Mouse (Mus musculus): ENCODE measurements around the gene Chfr. TPM values are rescaled to one million over a fixed set of nuclear protein-coding genes. Genes with fewer than 3 reads are reported as not detected.

Gene Chfr
- polyA plus RNA-seq, 1 experiment from 2014 or later = 35.7 TPM

DNA sequence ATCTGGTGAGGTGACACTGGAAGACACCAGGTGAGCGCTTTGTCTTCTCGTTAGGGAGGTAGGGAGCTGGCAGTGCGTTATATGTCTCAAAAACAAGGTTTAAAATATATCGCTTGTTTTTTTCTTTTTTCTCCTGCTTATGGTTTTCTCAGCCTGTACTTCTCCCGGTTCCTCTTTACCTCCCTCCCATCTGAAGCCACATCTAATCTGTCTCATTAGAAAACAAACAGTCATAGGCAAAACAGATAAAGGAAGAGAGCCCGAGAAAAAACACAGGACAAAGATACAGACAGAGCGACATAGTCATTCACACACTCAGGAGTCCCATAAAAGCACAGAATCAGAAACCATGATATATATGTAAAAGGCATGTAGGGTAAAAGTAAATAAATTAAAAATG, 4.8 kb downstream of the Chfr start:
- Histone ChIP-seq H3K4me2 (ENCODE audit: low read length) (no peak overlapping the region), H3K9ac (ENCODE audit: low read length) (no peak overlapping the region), H3K27me3 (replicated peaks; ENCODE audit: control insufficient read depth, insufficient read depth, low read length) (no peaks in the 10 kb centered on the region), H3K4me3 (ENCODE audit: low read depth, low read length) (no peak overlapping the region), H3K9me3 (ENCODE audit: control insufficient read depth, low read length) (no peaks in the 10 kb centered on the region), H3K36me3 (ENCODE audit: control insufficient read depth, insufficient read depth, low read length) (peaks cover 44% of the 10 kb centered on the region), H3K27ac (ENCODE audit: low read depth) (no peak overlapping the region), H3K4me1 (replicated peaks; ENCODE audit: control insufficient read depth, insufficient read depth, low read length) (no peaks in the 10 kb centered on the region)
- DNase-seq (ENCODE audit: low spot score) (no peak), ATAC-seq (replicated peaks; ENCODE audit: low FRiP score, low TSS enrichment, low read depth) (no peak)
- 88% methylated on average over 7 of the region's 7 CpGs for WGBS

GRCm38 (mm10) chr5:110142309-110142708, 6.7 kb downstream of the Chfr start:
- no peaks in the 10 kb centered on the region for H3K9me3 ChIP-seq (ENCODE audit: control insufficient read depth, low read length)
- no peak overlapping the region for H3K4me3 ChIP-seq (ENCODE audit: low read depth, low read length)
- no peak overlapping the region for H3K4me2 ChIP-seq (ENCODE audit: low read length)
- no peak overlapping the region for H3K9ac ChIP-seq (ENCODE audit: low read length)
- H3K4me1 ChIP-seq (replicated peaks; ENCODE audit: control insufficient read depth, insufficient read depth, low read length) = no peaks in the 10 kb centered on the region
- no peak overlapping the region for H3K27ac ChIP-seq (ENCODE audit: low read depth)
- DNase-seq (ENCODE audit: low spot score) (no peak), ATAC-seq (replicated peaks; ENCODE audit: low FRiP score, low TSS enrichment, low read depth) (no peak)
- H3K36me3 ChIP-seq (ENCODE audit: control insufficient read depth, insufficient read depth, low read length) = peaks cover 59% of the 10 kb centered on the region
- H3K27me3 ChIP-seq (replicated peaks; ENCODE audit: control insufficient read depth, insufficient read depth, low read length) = no peaks in the 10 kb centered on the region
- WGBS = 94% methylated on average over 2 of the region's 2 CpGs

DNA sequence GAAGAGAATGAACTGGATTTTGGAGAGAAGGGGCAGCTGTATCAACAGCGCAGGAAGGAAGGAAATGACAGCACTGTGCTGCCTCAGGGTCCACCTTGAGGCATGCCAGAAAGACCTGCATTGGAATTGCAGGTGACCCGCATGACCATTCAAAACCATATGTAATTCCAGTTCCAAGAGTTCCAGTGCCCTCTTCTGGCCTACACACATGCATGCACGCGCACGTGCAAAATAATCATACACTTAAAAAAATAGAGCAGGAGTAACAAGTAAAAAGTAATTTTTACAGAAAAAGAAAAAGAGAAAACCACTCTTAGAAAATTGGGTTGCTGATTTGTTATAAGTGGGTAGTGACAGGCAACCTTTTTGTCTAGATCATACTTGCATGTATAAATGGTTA, 7.4 kb downstream of the Chfr start:
- no peak overlapping the region for H3K27ac ChIP-seq (ENCODE audit: low read depth)
- ATAC-seq (replicated peaks; ENCODE audit: low FRiP score, low TSS enrichment, low read depth) (no peak), DNase-seq (ENCODE audit: low spot score) (no peak)
- WGBS = 87% methylated on average over 5 of the region's 5 CpGs
- no peak overlapping the region for H3K4me3 ChIP-seq (ENCODE audit: low read depth, low read length)
- peaks cover 64% of the 10 kb centered on the region for H3K36me3 ChIP-seq (ENCODE audit: control insufficient read depth, insufficient read depth, low read length)
- no peaks in the 10 kb centered on the region for H3K4me1 ChIP-seq (replicated peaks; ENCODE audit: control insufficient read depth, insufficient read depth, low read length)
- no peak overlapping the region for H3K9ac ChIP-seq (ENCODE audit: low read length)
- H3K4me2 ChIP-seq (ENCODE audit: low read length) = no peak overlapping the region
- no peaks in the 10 kb centered on the region for H3K27me3 ChIP-seq (replicated peaks; ENCODE audit: control insufficient read depth, insufficient read depth, low read length)
- no peaks in the 10 kb centered on the region for H3K9me3 ChIP-seq (ENCODE audit: control insufficient read depth, low read length)

DNA sequence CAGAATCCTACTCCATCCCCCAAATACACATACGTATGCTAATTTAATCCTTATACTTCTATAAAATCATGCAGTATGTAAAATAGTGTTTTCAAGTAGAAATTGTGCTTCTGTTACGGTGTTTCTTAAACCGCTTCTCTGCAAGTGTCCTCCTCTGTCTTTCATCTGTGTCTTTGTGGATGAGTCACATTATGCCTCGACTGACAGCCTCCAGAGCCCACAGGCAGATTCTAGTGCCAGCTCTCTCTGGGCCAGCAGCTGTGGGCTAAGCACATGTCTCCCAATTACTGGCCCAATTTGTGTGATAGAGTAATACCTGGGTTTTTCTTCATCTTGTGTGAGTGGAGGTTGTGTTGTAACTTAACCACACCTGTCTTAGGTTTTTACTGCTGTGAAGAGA, 33.7 kb downstream of the Chfr start:
- Histone ChIP-seq H3K4me2 (ENCODE audit: low read length) (no peak overlapping the region), H3K4me1 (replicated peaks; ENCODE audit: control insufficient read depth, insufficient read depth, low read length) (no peaks in the 10 kb centered on the region), H3K27me3 (replicated peaks; ENCODE audit: control insufficient read depth, insufficient read depth, low read length) (no peaks in the 10 kb centered on the region), H3K36me3 (ENCODE audit: control insufficient read depth, insufficient read depth, low read length) (peaks cover 68% of the 10 kb centered on the region), H3K9me3 (ENCODE audit: control insufficient read depth, low read length) (no peaks in the 10 kb centered on the region), H3K9ac (ENCODE audit: low read length) (no peak overlapping the region), H3K4me3 (ENCODE audit: low read depth, low read length) (no peak overlapping the region), H3K27ac (ENCODE audit: low read depth) (no peak overlapping the region)
- WGBS = 91% methylated on average over 4 of the region's 4 CpGs
- DNase-seq (ENCODE audit: low spot score) (no peak), ATAC-seq (replicated peaks; ENCODE audit: low FRiP score, low TSS enrichment, low read depth) (no peak)

DNA sequence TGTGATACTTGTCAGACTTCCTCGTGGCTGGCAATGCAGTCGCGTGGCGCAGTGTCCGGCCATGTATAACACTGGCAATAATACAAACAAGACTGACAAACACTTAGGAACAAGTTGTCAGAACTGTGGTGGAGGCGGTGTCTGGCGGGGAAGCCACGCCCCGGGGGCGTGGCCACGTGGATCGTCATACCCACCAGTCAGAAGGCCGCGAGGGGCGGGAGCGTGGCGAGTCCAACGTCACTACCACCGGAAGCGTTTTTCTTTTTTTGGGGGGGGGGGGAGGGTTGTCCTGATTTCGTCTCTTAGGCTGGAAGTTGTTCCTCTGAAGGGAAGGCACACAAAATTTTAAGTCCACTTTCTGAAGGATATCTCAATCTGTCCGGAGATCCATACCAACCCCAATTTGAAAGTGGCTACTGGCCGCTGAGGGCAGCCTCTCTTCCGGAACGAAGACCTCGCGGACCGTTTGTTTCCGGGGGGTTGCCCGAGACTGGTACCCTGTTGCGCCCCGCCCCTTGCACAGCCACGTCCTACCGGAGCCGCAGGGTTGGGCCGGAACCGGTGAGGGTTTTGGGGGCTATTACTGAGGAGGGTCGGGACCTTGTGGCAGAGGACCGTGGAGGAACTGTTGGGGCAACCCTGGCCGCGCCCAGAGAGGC, 40.8 kb downstream of the Chfr start, which contains the start of gene Golga3:
Gene Golga3 (plus strand): TSS at position 340 of the 659 bp plus-strand sequence.
- H3K9ac ChIP-seq (ENCODE audit: low read length) = peak within 1 kb of the TSS; percentile 83
- H3K9me3 ChIP-seq (ENCODE audit: control insufficient read depth, low read length) = no peaks in the 10 kb centered on the region
- H3K27me3 ChIP-seq (replicated peaks; ENCODE audit: control insufficient read depth, insufficient read depth, low read length) = no peaks in the 10 kb centered on the region
- under 1% methylated on average over 41 of the region's 41 CpGs for WGBS
- H3K4me1 ChIP-seq (replicated peaks; ENCODE audit: control insufficient read depth, insufficient read depth, low read length) = peaks cover 8% of the 10 kb centered on the region
- peak within 1 kb of the TSS; percentile 71 for H3K27ac ChIP-seq (ENCODE audit: low read depth)
- peak within 1 kb of the TSS; percentile 99 for H3K4me3 ChIP-seq (ENCODE audit: low read depth, low read length)
- peak; percentile 96 for DNase-seq (ENCODE audit: low spot score)
- H3K4me2 ChIP-seq (ENCODE audit: low read length) = peak within 1 kb of the TSS; percentile 72
- H3K36me3 ChIP-seq (ENCODE audit: control insufficient read depth, insufficient read depth, low read length) = peaks cover 6% of the 10 kb centered on the region; the same call in 1 of the 2 replicates
- ATAC-seq (replicated peaks; ENCODE audit: low FRiP score, low TSS enrichment, low read depth) = peak; percentile 97

- peak overlapping the region; percentile 99 for H3K4me3 ChIP-seq (ENCODE audit: low read depth, low read length)
- peaks cover 8% of the 10 kb centered on the region for H3K4me1 ChIP-seq (replicated peaks; ENCODE audit: control insufficient read depth, insufficient read depth, low read length)
- no peaks in the 10 kb centered on the region for H3K9me3 ChIP-seq (ENCODE audit: control insufficient read depth, low read length)
- peak overlapping the region; percentile 72 for H3K4me2 ChIP-seq (ENCODE audit: low read length)
- H3K27me3 ChIP-seq (replicated peaks; ENCODE audit: control insufficient read depth, insufficient read depth, low read length) = no peaks in the 10 kb centered on the region
- peaks cover 4% of the 10 kb centered on the region; the same call in 1 of the 2 replicates for H3K36me3 ChIP-seq (ENCODE audit: control insufficient read depth, insufficient read depth, low read length)
- WGBS = 2% methylated on average over 19 of the region's 19 CpGs
- DNase-seq (ENCODE audit: low spot score) (no peak), ATAC-seq (replicated peaks; ENCODE audit: low FRiP score, low TSS enrichment, low read depth) (peak; percentile 12; the same call in 1 of the 2 replicates)
- peak overlapping the region; percentile 83 for H3K9ac ChIP-seq (ENCODE audit: low read length)
- peak overlapping the region; percentile 71 for H3K27ac ChIP-seq (ENCODE audit: low read depth)
Observed at GRCm38 (mm10) chr5:110177021-110177420, 41.4 kb downstream of the Chfr start.

DNA sequence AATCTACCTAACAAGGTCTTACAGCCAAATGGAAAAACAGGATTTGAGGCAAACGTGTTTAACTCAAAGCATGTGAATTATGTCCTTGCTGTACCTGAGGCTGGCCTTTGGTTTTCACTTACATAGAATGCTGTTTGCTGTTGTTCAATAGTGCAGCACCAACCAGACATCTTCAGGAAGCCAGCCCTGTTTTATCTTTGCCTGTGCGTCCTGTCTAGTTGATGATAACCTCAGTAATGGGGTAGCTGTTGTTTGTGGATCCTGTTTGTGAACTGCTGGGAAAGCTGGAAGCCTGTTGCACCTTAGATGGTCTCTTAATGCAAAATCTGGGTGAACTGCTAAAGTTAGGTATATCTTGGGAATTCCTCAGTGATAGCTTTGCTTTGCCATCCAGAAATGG, 43.0 kb downstream of the Chfr start:
- Histone ChIP-seq H3K27ac (ENCODE audit: low read depth) (no peak overlapping the region), H3K4me2 (ENCODE audit: low read length) (no peak overlapping the region)
- ATAC-seq (replicated peaks; ENCODE audit: low FRiP score, low TSS enrichment, low read depth) = no peak

DNA sequence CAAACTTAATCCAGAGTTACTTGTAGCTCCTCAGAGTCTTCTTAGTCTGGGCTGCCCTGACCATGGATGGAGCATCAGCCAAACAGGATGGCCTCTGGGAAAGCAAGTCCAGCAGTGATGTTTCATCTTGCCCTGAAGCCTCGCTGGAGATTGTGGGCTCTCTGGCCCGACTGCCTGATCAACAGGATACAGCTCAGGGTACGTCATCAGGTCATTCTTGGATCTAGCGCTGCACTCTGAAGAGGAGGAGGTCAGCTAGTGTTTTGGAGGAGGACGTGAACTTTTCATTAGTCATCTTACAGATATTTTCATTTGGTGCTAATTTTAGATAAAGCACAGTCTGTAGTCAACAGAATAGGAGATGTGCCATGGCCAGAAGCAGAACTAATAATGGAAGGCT, 46.1 kb downstream of the Chfr start:
- WGBS = 91% methylated on average over 5 of the region's 5 CpGs
- peaks cover 45% of the 10 kb centered on the region for H3K36me3 ChIP-seq (ENCODE audit: control insufficient read depth, insufficient read depth, low read length)
- H3K4me1 ChIP-seq (replicated peaks; ENCODE audit: control insufficient read depth, insufficient read depth, low read length) = peaks cover 8% of the 10 kb centered on the region
- no peak overlapping the region for H3K4me3 ChIP-seq (ENCODE audit: low read depth, low read length)
- H3K4me2 ChIP-seq (ENCODE audit: low read length) = no peak overlapping the region
- ATAC-seq (replicated peaks; ENCODE audit: low FRiP score, low TSS enrichment, low read depth) (no peak), DNase-seq (ENCODE audit: low spot score) (no peak)
- no peaks in the 10 kb centered on the region for H3K9me3 ChIP-seq (ENCODE audit: control insufficient read depth, low read length)
- H3K9ac ChIP-seq (ENCODE audit: low read length) = no peak overlapping the region
- no peaks in the 10 kb centered on the region for H3K27me3 ChIP-seq (replicated peaks; ENCODE audit: control insufficient read depth, insufficient read depth, low read length)
- H3K27ac ChIP-seq (ENCODE audit: low read depth) = no peak overlapping the region

More for the DNA sequence above, 43.0 kb downstream of the Chfr start:
- Histone ChIP-seq H3K4me3 (ENCODE audit: low read depth, low read length) (no peak overlapping the region), H3K36me3 (ENCODE audit: control insufficient read depth, insufficient read depth, low read length) (peaks cover 17% of the 10 kb centered on the region), H3K9ac (ENCODE audit: low read length) (no peak overlapping the region), H3K4me1 (replicated peaks; ENCODE audit: control insufficient read depth, insufficient read depth, low read length) (peaks cover 8% of the 10 kb centered on the region), H3K27me3 (replicated peaks; ENCODE audit: control insufficient read depth, insufficient read depth, low read length) (no peaks in the 10 kb centered on the region), H3K9me3 (ENCODE audit: control insufficient read depth, low read length) (no peaks in the 10 kb centered on the region)
- no peak for DNase-seq (ENCODE audit: low spot score)
- 91% methylated on average over 2 of the region's 2 CpGs for WGBS
